Mouse (Mus musculus) lung, postnatal 4 days (tissue): ENCODE results near the gene Cd244a.

Experiments used
- DNase-seq, 2 experiments: peaks; one replicate each; pipeline ENCODE4 v3.0.0; 2021

Cd244a gene

GRCm38 (mm10) chr1:171558898-171559297 lies at the start of gene Cd244a:
TSS of gene Cd244a (plus strand) at chr1:171559193.
- peak; percentile 41 to 45 for DNase-seq

DNA sequence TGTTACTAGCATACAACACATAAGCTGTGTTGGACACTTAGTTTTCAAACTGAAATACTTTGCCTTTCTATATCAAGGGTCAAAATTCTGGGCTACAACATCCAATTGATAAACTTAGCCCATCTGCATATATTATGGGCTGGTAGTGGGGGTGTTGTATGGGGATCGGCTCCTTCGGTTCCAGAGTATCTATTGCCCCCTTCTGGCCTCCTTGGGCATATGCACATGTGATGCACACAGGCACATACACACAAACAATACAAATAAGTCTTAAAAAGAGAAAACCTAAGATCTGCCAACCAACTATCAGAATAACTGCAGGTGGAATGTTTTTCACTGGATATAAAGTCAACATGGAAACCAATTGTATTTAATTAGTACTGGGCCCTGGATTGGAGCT lies 45.8 kb upstream of the Cd244a start:
- no peak for DNase-seq

GRCm38 (mm10) chr1:171513760-171514159 lies 45.2 kb upstream of the Cd244a start:
- no peak for DNase-seq

GRCm38 (mm10) chr1:171515039-171515438 lies 44.0 kb upstream of the Cd244a start:
- DNase-seq: no peak

GRCm38 (mm10) chr1:171515557-171515956 lies 43.4 kb upstream of the Cd244a start:
- DNase-seq: no peak

- no peak for DNase-seq
Observed at GRCm38 (mm10) chr1:171531367-171531766, 27.6 kb upstream of the Cd244a start.

DNA sequence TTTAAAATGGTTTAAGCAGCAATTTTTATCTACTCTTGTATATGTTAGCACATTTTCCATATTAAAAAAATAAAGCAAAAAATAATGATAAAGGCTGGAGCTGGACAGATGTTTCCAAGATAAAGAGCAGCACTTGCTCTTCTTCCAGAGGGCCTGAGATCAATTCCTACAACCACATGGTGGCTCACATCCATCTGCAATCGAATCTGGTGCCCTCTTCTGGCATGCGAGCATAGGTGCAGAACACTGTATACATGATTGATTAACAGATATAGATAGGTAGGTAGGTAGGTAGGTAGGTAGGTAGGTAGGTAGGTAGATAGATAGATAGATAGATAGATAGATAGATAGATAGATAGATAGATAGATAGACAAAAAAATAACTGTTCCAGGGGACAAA lies 26.2 kb upstream of the Cd244a start:
- DNase-seq: no peak

- DNase-seq: no peak
Observed at GRCm38 (mm10) chr1:171534557-171534956, 24.4 kb upstream of the Cd244a start.

DNA sequence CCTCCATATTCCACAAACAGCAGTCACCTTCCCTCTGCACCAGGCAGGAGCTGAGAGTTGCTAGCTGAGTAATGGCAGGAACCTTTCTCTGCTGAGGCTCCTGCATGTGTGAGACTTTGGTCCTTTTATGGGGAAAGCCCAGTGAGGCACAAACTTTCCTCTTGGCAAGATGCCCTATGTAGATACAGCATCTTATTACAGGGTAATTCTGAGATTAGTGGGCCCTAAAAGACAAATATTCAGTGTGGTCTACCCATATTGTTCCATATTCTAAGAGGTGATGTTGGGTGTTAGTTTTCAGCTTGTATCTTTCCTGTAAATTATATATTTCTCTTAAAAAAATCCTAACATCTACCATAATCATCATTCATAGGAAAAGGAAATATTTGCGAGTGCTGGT lies 23.8 kb upstream of the Cd244a start, which contains the start of gene Itln1:
Gene Itln1, minus strand, starts transcription at position 101 of the 400 bp plus-strand sequence.
- no peak for DNase-seq

DNA sequence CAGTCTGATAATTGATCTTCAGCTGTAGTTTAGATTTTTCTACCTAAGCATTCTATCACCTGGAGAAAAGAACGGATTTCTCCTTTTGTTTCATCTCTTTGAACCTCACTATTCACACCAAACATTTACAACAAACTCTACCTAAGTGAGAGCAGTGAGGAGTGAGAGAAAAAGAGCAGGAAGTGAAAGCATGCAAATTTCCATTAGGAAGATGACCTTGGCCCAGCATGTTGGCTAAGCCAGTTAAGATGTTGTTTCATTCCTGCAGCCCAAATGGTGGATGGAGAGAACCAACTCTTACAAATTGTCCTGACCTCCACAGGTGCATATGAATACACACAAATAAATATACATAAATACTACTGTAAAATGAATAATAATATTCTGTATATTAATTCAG lies 18.3 kb upstream of the Cd244a start:
- DNase-seq: no peak

- no peak for DNase-seq
Observed at GRCm38 (mm10) chr1:171551326-171551725, 7.7 kb upstream of the Cd244a start.

- DNase-seq: no peak
Observed at GRCm38 (mm10) chr1:171552230-171552629, 6.8 kb upstream of the Cd244a start.

DNA sequence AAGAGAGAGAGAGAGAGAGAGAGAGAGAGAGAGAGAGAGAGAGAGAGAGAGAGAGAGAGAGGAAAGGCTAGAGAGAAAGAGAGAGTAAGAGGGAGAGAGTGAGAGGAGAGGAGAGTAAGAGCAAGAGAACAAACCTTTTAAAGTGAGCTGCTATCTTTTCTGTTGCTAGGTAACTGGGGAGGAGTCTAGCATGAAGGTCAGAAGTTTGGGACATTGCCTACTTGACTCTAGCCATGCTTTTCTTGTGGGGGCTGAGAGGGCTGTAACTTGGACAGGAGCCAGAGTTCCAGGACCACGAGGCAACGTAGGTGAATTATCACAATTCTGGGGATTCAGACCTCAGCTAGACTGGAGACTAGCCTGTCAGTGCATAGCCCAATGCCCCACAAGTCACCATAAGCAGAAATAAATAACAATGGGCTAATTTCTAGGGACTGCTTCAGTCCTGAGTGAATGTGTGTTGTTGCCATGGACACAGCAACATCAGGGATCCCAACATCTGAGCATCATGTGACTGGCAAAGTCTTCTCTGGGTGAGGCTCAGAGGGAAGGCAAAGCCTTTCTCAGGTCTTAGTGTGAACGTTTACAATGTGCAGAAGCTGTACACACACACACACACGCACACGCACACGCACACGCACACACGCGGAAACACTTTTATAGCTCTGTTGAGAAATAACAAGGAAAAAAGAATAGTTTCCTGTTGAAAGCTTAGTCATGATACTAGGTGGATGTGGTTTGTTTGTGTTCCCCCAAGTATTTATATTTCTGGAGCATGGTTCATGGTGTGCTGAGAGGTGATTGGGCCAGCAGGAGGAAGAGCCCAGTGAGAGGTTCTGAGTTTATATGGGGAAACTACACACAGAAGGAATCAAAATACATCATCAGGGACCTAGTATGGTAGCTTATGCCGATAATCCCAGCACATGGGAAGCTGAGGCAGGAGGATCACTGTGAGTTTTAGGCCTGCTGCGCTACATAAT lies 5.3 kb upstream of the Cd244a start:
- no peak for DNase-seq

GRCm38 (mm10) chr1:171556366-171556765 lies 2.6 kb upstream of the Cd244a start:
- DNase-seq: no peak

DNA sequence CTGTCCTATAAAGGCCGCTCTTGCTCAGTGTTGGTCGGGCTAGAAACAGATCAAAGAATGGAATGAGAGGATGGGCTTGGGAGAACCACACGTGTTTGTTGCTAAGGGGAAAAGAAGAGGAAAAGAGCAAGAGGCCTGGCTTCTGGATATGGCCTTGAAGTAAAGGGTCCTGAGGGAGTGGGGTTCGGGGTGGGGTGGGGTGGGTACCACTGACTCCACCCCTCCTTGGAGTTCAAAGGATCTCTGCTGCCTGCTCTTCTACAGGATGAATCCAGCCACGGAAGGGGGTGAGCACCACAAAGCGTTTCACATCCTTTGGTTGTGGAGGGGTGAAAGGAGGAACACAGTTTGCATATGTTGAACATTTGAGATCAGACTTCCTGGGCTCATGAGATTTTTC lies 586 bp upstream of the Cd244a start:
- DNase-seq: no peak

GRCm38 (mm10) chr1:171560262-171560661 lies 1.3 kb downstream of the Cd244a start:
- DNase-seq: no peak

GRCm38 (mm10) chr1:171561200-171561599 lies 2.2 kb downstream of the Cd244a start:
- DNase-seq: peak in 1 of 2 experiments; percentile 22

DNA sequence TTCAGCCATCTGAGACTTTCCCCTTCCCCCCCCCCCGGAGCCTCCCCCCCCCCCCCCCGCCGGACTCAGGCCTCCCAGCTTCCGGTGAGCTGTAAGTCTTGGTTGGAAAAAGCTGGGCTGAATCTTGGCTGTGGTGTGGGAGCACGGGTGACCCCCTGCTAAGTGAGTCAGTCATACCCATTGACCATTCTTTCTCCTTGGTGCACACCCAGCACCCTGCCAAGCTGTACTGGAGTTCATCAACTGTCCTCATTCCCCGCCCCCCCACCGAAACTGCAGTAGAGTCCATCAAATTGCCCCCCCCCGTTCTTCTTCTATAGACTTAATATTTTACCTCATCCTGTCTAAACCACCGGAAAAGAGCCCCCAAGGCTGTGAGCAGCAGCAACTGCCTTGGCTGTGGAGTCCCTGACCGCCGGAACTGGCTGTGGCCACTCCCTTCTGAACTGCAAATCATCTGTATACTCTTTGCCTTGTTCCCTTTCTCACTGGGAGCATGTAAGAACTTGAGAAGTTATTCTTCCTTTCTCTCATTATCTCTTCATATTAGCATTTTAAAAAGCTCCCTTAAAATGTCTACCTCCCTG lies 2.7 kb downstream of the Cd244a start:
- DNase-seq: peak in 1 of 2 experiments; percentile 17

DNA sequence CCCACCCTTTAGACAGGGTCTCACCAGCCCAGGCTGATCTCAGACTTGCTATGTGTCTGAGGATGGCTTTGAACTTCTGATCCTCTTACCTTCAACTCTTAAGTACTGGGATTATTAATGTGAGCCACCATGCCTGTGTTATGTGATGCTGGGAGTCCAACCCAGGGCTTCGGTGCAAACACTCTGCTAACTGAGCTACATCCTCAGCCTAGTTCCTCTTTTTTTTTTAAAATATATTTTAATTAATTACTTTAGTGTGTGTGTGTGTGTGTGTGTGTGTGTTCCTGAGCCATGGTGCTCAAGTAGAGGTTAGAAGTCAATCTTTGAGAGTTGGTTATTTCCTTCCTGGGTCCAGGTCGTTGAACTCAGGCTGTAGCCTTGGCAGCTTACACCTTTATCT lies 4.0 kb downstream of the Cd244a start:
- DNase-seq: no peak

GRCm38 (mm10) chr1:171564247-171564646 lies 5.3 kb downstream of the Cd244a start:
- peak in 1 of 2 experiments; percentile 44 for DNase-seq

DNA sequence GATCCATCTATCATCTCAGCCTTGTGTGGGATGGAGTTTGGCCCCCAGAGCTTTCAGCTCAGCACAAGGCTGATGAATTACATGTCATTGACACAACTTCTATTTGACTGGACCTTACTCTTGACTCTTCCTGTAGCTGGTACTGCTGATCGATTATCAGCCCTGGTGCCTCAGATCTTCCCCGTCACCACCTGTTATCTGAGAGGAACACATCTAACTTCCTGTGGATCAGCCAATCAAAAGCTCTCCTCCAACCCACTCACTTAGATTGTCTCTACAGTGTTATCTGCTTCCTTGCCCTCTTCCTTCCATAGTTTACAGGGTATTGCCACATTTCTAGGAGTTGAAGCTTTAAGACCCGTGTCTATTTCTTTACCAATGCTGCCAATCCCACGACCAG lies 6.9 kb downstream of the Cd244a start:
- no peak for DNase-seq

GRCm38 (mm10) chr1:171566777-171567176 lies 7.8 kb downstream of the Cd244a start:
- DNase-seq: peak in 1 of 2 experiments; percentile 67

GRCm38 (mm10) chr1:171568436-171568835 lies 9.4 kb downstream of the Cd244a start:
- no peak for DNase-seq

- no peak for DNase-seq
Observed at GRCm38 (mm10) chr1:171577168-171577567, 18.2 kb downstream of the Cd244a start.
